ENCODE assay signal across 10 mouse cellular contexts in the genomic region with DNA sequence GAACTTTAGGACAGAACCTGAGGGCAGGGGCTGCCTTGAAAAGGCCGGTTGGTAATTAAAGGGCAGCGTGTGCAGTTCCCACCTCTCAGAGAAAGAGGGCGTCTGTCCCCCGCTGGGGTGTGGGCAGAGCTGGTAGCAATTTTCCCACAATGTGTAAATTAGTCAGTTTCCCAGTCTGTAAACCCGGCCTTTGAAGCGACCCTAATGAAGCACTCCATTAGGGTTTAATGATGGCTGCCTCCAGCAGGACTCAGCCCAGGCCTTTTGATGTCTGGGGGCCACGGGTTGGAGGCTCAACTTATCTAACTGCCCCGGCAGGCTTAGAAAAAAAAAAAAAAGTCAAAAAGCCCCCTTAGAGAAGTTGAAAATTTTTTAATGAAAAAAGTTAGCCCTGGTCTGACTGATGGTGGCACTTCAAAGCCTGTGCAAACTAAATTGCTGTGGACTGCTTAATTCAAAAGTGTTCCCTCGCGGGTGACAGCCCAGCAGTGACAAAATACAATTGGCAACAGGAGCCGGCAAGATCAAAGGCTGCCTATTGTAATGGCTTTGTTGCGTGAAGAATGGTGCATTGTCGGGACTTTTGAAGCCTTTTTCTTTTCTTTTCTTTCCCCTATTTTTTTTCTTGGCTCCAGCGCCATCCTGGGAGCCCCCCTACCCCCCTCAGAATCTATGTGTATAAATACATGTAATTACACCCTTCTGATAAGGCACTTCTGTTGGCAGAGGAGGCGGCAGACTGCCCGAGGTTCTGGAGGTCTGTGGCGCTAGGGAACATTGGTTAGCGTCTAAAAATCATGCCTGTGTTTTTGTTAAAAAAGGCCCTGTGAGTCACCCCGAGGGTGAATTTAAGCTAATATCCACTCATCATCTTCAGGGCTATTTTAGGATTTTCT.
DNase-seq lines count a peak whose midpoint lies in the region; ATAC-seq and TF ChIP-seq lines count a peak whose summit lies in the region.
"Had no signal": no experiment of that assay in that cellular context is flagged by ENCODE, and none has a peak within 500 bp of the region (broad histone marks: within the 10 kb centered on the region; RNA-seq: fewer than 3 reads in every experiment).

No protein-coding gene starts in this region.

- H3K4me2 ChIP-seq in kidney, embryonic 16.5 days (replicated peaks; ENCODE audit: low read depth, low read length): no peak overlapping the region
- peak overlapping the region; percentile 14; the same call in 1 of the 2 replicates for H3K4me2 ChIP-seq in forebrain, embryonic 13.5 days
- peak overlapping the region; percentile 23 for H3K4me2 ChIP-seq in midbrain, embryonic 12.5 days (replicated peaks)
- H3K4me2 ChIP-seq: embryonic facial prominence, embryonic 15.5 days had no signal

- H3K4me1 ChIP-seq in kidney, embryonic 16.5 days (ENCODE audit: insufficient read depth, low read length): peaks cover 22% of the 10 kb centered on the region
- peaks cover 54% of the 10 kb centered on the region for H3K4me1 ChIP-seq in forebrain, embryonic 13.5 days
- peaks cover 57% of the 10 kb centered on the region for H3K4me1 ChIP-seq in midbrain, embryonic 12.5 days

- H3K36me3 ChIP-seq in kidney, embryonic 16.5 days (ENCODE audit: insufficient read depth, low read length): no peaks in the 10 kb centered on the region
- no peaks in the 10 kb centered on the region for H3K36me3 ChIP-seq in forebrain, embryonic 13.5 days (ENCODE audit: poor library complexity, severe bottlenecking)
- H3K36me3 ChIP-seq in midbrain, embryonic 12.5 days: no peaks in the 10 kb centered on the region
- H3K36me3 ChIP-seq: embryonic facial prominence, embryonic 15.5 days had no signal

- peak; percentile 40 to 44 for DNase-seq in kidney, postnatal 4 days
- DNase-seq in brain, embryonic 14.5 days (ENCODE audit: low read depth): peak; percentile 93
- DNase-seq in thymus, postnatal 14 days: no peak
- DNase-seq in gastrocnemius, postnatal 36 days: no peak
- no peak for DNase-seq in heart, postnatal 36 days

- peaks cover 74% of the 10 kb centered on the region for H3K27me3 ChIP-seq in kidney, embryonic 16.5 days (ENCODE audit: insufficient read depth, low read length)
- peaks cover 96% of the 10 kb centered on the region for H3K27me3 ChIP-seq in forebrain, embryonic 13.5 days
- peaks cover 81% of the 10 kb centered on the region for H3K27me3 ChIP-seq in midbrain, embryonic 12.5 days

- TF ChIP-seq CTCF in brain, embryonic 14.5 days (IDR thresholded peaks at IDR 0.05; ENCODE audit: borderline replicate concordance, extremely low read depth, insufficient read depth, insufficient read length): peak; percentile 59

- 5% methylated on average over 19 of the region's 19 CpGs for WGBS in kidney, embryonic 16.5 days
- 1% methylated on average over 19 of the region's 19 CpGs for WGBS in forebrain, embryonic 13.5 days
- under 1% methylated on average over 19 of the region's 19 CpGs for WGBS in midbrain, embryonic 12.5 days

- no peaks in the 10 kb centered on the region for H3K9me3 ChIP-seq in kidney, embryonic 16.5 days (ENCODE audit: low read length)
- no peaks in the 10 kb centered on the region for H3K9me3 ChIP-seq in forebrain, embryonic 13.5 days (replicated peaks)
- H3K9me3 ChIP-seq in midbrain, embryonic 12.5 days: no peaks in the 10 kb centered on the region
- H3K9me3 ChIP-seq: embryonic facial prominence, embryonic 15.5 days had no signal

- no peak for ATAC-seq in kidney, embryonic 16.5 days (ENCODE audit: low FRiP score, low TSS enrichment)
- ATAC-seq in forebrain, embryonic 13.5 days: peak; percentile 84
- peak; percentile 63 for ATAC-seq in midbrain, embryonic 12.5 days (ENCODE audit: low FRiP score, low read depth)

- H3K9ac ChIP-seq in kidney, embryonic 16.5 days (replicated peaks; ENCODE audit: low read length): no peak overlapping the region
- H3K9ac ChIP-seq in forebrain, embryonic 13.5 days: no peak overlapping the region
- H3K9ac ChIP-seq in midbrain, embryonic 12.5 days (replicated peaks): no peak overlapping the region
- H3K9ac ChIP-seq: embryonic facial prominence, embryonic 15.5 days had no signal

- no peak overlapping the region for H3K27ac ChIP-seq in kidney, embryonic 16.5 days (ENCODE audit: low read length)
- H3K27ac ChIP-seq in forebrain, embryonic 13.5 days: no peak overlapping the region
- peak overlapping the region; percentile 47; the same call in 1 of the 2 replicates for H3K27ac ChIP-seq in midbrain, embryonic 12.5 days (replicated peaks)
- H3K27ac ChIP-seq: embryonic facial prominence, embryonic 15.5 days; macrophage had no signal

- H3K4me3 ChIP-seq in kidney, embryonic 16.5 days (ENCODE audit: low read length): no peak overlapping the region
- H3K4me3 ChIP-seq in forebrain, embryonic 13.5 days: no peak overlapping the region
- H3K4me3 ChIP-seq in midbrain, embryonic 12.5 days: no peak overlapping the region
- H3K4me3 ChIP-seq: embryonic facial prominence, embryonic 15.5 days had no signal

- TF ChIP-seq POLR2A in brain, embryonic 14.5 days (IDR thresholded peaks at IDR 0.05; ENCODE audit: borderline replicate concordance, extremely low read depth, insufficient read depth, insufficient read length, poor library complexity, severe bottlenecking): no peak

- intact Hi-C loops in gastrocnemius, postnatal 36 days (cut with DNase I): no loop called here
- intact Hi-C loops in heart, postnatal 36 days (cut with DNase I): no loop called here

Comparison
In these comparisons a context has a peak if more than half of its experiments do, and no peak if none do; other contexts are left out.
1. DNase-seq: peak in kidney, postnatal 4 days (2 of 2) and brain, embryonic 14.5 days (single experiment); none in thymus, postnatal 14 days (single experiment), gastrocnemius, postnatal 36 days (0 of 2) and heart, postnatal 36 days (0 of 2).